Comparison of ENCODE assay signal across 13 mouse cellular contexts in the genomic region with DNA sequence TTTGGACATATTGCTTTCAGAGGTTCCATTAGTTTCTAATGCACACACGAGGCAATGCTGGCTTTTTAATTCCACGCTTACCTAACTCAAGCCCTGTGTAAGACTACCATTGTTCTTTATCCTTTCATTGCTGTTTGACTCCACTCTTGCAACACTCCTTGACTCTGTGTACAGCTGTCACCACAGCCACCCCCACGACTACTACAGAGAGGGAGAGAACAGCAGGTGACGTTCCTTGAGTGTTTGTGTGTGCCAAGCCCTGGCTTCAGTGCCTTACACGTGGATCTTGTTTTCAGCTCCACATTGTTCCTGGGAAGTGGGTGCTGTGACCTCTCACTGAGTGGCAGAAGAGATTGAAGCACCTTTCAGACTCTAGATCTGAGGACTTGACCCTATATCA.
A peak's percentile ranks its signal among the peaks of the same experiment; 100 is the strongest.
DNase-seq lines count a peak whose midpoint lies in the region; ATAC-seq and TF ChIP-seq lines count a peak whose summit lies in the region.
"Had no signal": no experiment of that assay in that cellular context is flagged by ENCODE, and none has a peak within 500 bp of the region (broad histone marks: within the 10 kb centered on the region; RNA-seq: fewer than 3 reads in every experiment).

No protein-coding gene starts in this region.

- ATAC-seq in liver, embryonic 11.5 days (replicated peaks; ENCODE audit: low FRiP score): no peak
- ATAC-seq: forebrain, postnatal 0 days had no signal

- no peaks in the 10 kb centered on the region for H3K36me3 ChIP-seq in liver, adult 2 months (ENCODE audit: control insufficient read depth, insufficient read depth, low read length)
- H3K36me3 ChIP-seq in liver, embryonic 11.5 days (ENCODE audit: control insufficient read depth, insufficient read depth, low read length): no peaks in the 10 kb centered on the region
- no peaks in the 10 kb centered on the region for H3K36me3 ChIP-seq in myocyte (ENCODE audit: control insufficient read depth, insufficient read depth)
- H3K36me3 ChIP-seq: embryonic facial prominence, embryonic 15.5 days; heart, embryonic 13.5 days; hindbrain, embryonic 12.5 days; limb, embryonic 15.5 days had no signal

- no peak overlapping the region for H3K4me2 ChIP-seq in liver, embryonic 11.5 days
- peak overlapping the region; percentile 12 for H3K4me2 ChIP-seq in myocyte (ENCODE audit: low read depth)
- H3K4me2 ChIP-seq: embryonic facial prominence, embryonic 15.5 days; heart, embryonic 13.5 days; hindbrain, embryonic 12.5 days; limb, embryonic 15.5 days had no signal

- no peak overlapping the region for H3K27ac ChIP-seq in liver, adult 2 months (replicated peaks; ENCODE audit: insufficient read depth, low read depth, low read length)
- H3K27ac ChIP-seq in liver, embryonic 11.5 days (ENCODE audit: low read depth, low read length): no peak overlapping the region
- H3K27ac ChIP-seq: heart, embryonic 13.5 days; hindbrain, embryonic 12.5 days had no signal

- H3K9ac ChIP-seq in liver, adult 2 months (ENCODE audit: low read depth, low read length): no peak overlapping the region
- no peak overlapping the region for H3K9ac ChIP-seq in liver, embryonic 11.5 days (ENCODE audit: low read depth, low read length)
- H3K9ac ChIP-seq: embryonic facial prominence, embryonic 15.5 days; forebrain, postnatal 0 days; heart, embryonic 13.5 days; hindbrain, embryonic 12.5 days; limb, embryonic 15.5 days had no signal

- peak; percentile 46 for DNase-seq in liver, adult 2 months (ENCODE audit: extremely low read depth, low read depth, low spot score)
- DNase-seq in liver, embryonic 11.5 days (ENCODE audit: low spot score): no peak
- peak; percentile 53 for DNase-seq in lung, adult 2 months
- DNase-seq in thymus, postnatal 4 days: peak; percentile 51
- DNase-seq in kidney, adult 18-20 months: no peak
- no peak for DNase-seq in spleen, postnatal 36 days (ENCODE audit: low spot score in 2 of 2)
- DNase-seq: forebrain, postnatal 0 days; kidney, adult 8-10 months had no signal

- peaks cover 13% of the 10 kb centered on the region for H3K4me1 ChIP-seq in liver, adult 2 months (ENCODE audit: control insufficient read depth, insufficient read depth, low read length)
- no peaks in the 10 kb centered on the region for H3K4me1 ChIP-seq in liver, embryonic 11.5 days (replicated peaks; ENCODE audit: control insufficient read depth, insufficient read depth, low read length)
- H3K4me1 ChIP-seq in lung, adult 2 months (ENCODE audit: control insufficient read depth, insufficient read depth, low read length): peaks cover 3% of the 10 kb centered on the region; the same call in 1 of the 2 replicates

- no peak for TF ChIP-seq CTCF in liver, adult 2 months (IDR thresholded peaks at IDR 0.05; ENCODE audit: low read depth, low read length)
- no peak for TF ChIP-seq CTCF in lung, adult 2 months (IDR thresholded peaks at IDR 0.05; ENCODE audit: insufficient read depth, low read length)

- H3K4me3 ChIP-seq in liver, adult 2 months (ENCODE audit: insufficient read depth, low read depth, low read length): no peak overlapping the region
- H3K4me3 ChIP-seq in liver, embryonic 11.5 days (ENCODE audit: low read depth, low read length): no peak overlapping the region
- no peak overlapping the region for H3K4me3 ChIP-seq in lung, adult 2 months (replicated peaks; ENCODE audit: extremely low read depth, low read depth, low read length)
- H3K4me3 ChIP-seq in myocyte: no peak overlapping the region
- H3K4me3 ChIP-seq: embryonic facial prominence, embryonic 15.5 days; heart, embryonic 13.5 days; hindbrain, embryonic 12.5 days; limb, embryonic 15.5 days had no signal

- H3K9me3 ChIP-seq in liver, embryonic 11.5 days (ENCODE audit: control insufficient read depth, low read length): no peaks in the 10 kb centered on the region
- H3K9me3 ChIP-seq: embryonic facial prominence, embryonic 15.5 days; heart, embryonic 13.5 days; hindbrain, embryonic 12.5 days; limb, embryonic 15.5 days had no signal

- no peaks in the 10 kb centered on the region for H3K27me3 ChIP-seq in liver, adult 2 months (ENCODE audit: control insufficient read depth, insufficient read depth, low read length)
- no peaks in the 10 kb centered on the region for H3K27me3 ChIP-seq in liver, embryonic 11.5 days (replicated peaks; ENCODE audit: control insufficient read depth, insufficient read depth, low read length)
- H3K27me3 ChIP-seq in myocyte (ENCODE audit: control insufficient read depth, insufficient read depth, insufficient read length): no peaks in the 10 kb centered on the region
- H3K27me3 ChIP-seq: embryonic facial prominence, embryonic 15.5 days; heart, embryonic 13.5 days; hindbrain, embryonic 12.5 days; limb, embryonic 15.5 days had no signal

- TF ChIP-seq POLR2A in liver, adult 2 months (IDR thresholded peaks at IDR 0.05; ENCODE audit: extremely low read depth, insufficient read depth, low read length): no peak
- TF ChIP-seq POLR2A in lung, adult 2 months (IDR thresholded peaks at IDR 0.05; ENCODE audit: borderline replicate concordance, extremely low read depth, low read depth, low read length): no peak
- no peak for TF ChIP-seq POLR2A in myocyte (IDR thresholded peaks at IDR 0.05; ENCODE audit: insufficient read length, low read depth)

- no peaks in the 10 kb centered on the region for H3K79me2 ChIP-seq in liver, adult 2 months (ENCODE audit: control insufficient read depth, insufficient read depth, low read length)
- no peaks in the 10 kb centered on the region for H3K79me2 ChIP-seq in myocyte (ENCODE audit: control insufficient read depth, insufficient read depth)

- 45% methylated on average over 5 of the region's 5 CpGs for WGBS in liver, adult 2 months
- 72% methylated on average over 5 of the region's 5 CpGs for WGBS in liver, embryonic 11.5 days
- 49% methylated on average over 5 of the region's 5 CpGs for WGBS in lung, adult 2 months

- H3ac ChIP-seq in myocyte (ENCODE audit: control insufficient read depth, insufficient read length): no peak overlapping the region

TF ChIP-seq in myocyte, 11 proteins besides CTCF, POLR2A, EP300 and RAD21:
- TF ChIP-seq REST (IDR thresholded peaks at IDR 0.05; ENCODE audit: insufficient read depth, insufficient read length) (no peak), TCF12 (IDR thresholded peaks at IDR 0.05; ENCODE audit: insufficient read depth, poor library complexity, severe bottlenecking) (peak; percentile 89), SRF (IDR thresholded peaks at IDR 0.05; ENCODE audit: control insufficient read depth, insufficient read length, low read depth) (no peak), MAX (IDR thresholded peaks at IDR 0.05; ENCODE audit: low read depth) (no peak), MYOD1 (IDR thresholded peaks at IDR 0.05; ENCODE audit: control insufficient read depth in 1 of 3, insufficient read length in 2 of 3, low read depth in 2 of 3) (peak; percentile 50 to 97 (median 89)), E2F4 (IDR thresholded peaks at IDR 0.05; ENCODE audit: insufficient read depth) (no peak), CEBPB (IDR thresholded peaks at IDR 0.05; ENCODE audit: insufficient read depth, poor library complexity, severe bottlenecking) (peak; percentile 84; the same call in 1 of the 2 replicates), POLR2AphosphoS2 (IDR thresholded peaks at IDR 0.05; ENCODE audit: insufficient read length, low read depth) (no peak), TCF3 (IDR thresholded peaks at IDR 0.05; ENCODE audit: insufficient read length, low read depth) (peak; percentile 79), MYOG (IDR thresholded peaks at IDR 0.05; ENCODE audit: control insufficient read depth in 1 of 3, insufficient read depth in 1 of 3, insufficient read length in 2 of 3, low read depth in 2 of 3) (peak; percentile 75 to 96 (median 96)), USF1 (IDR thresholded peaks at IDR 0.05; ENCODE audit: low read depth) (no peak)

Comparison
In these comparisons a context has a peak if more than half of its experiments do, and no peak if none do; other contexts are left out.
1. DNase-seq: peak in liver, adult 2 months (single experiment), lung, adult 2 months (single experiment) and thymus, postnatal 4 days (single experiment); none in liver, embryonic 11.5 days (single experiment), kidney, adult 18-20 months (single experiment) and spleen, postnatal 36 days (0 of 2).